22 mouse cellular contexts compared by ENCODE assay signal in genomic region chr5:73197796-73198195, GRCm38 (mm10). TPM values are rescaled to one million over a fixed set of nuclear protein-coding genes. Genes with fewer than 3 reads are reported as not detected.
DNase-seq lines count a peak whose midpoint lies in the region; ATAC-seq and TF ChIP-seq lines count a peak whose summit lies in the region.
"Had no signal": no experiment of that assay in that cellular context is flagged by ENCODE, and none has a peak within 500 bp of the region (broad histone marks: within the 10 kb centered on the region; RNA-seq: fewer than 3 reads in every experiment).

No protein-coding gene starts in this region.

- TF ChIP-seq CTCF in liver, postnatal 0 days (IDR thresholded peaks at IDR 0.05; ENCODE audit: low read depth), result no peak
- TF ChIP-seq CTCF in small intestine, adult 2 months (IDR thresholded peaks at IDR 0.05; ENCODE audit: extremely low read depth, insufficient read length, insufficient replicate concordance, low read depth, low read length), result no peak

- DNase-seq in liver, postnatal 0 days, result no peak
- DNase-seq in liver, result no peak
- peak; percentile 59 for DNase-seq in induced T-regulatory cell, adult 2 months (ENCODE audit: low read depth)
- no peak for DNase-seq in forebrain, embryonic 10.5 days (ENCODE audit: extremely low spot score, low spot score)
- no peak for DNase-seq in right cerebral cortex, adult 2 months (ENCODE audit: low spot score in 2 of 2)
- DNase-seq: adrenal gland, postnatal 10 days; adrenal gland, postnatal 36 days; cerebellum, adult 18-20 months; cerebellum, adult 9-10 months; cerebellum, postnatal 14 days; forebrain, postnatal 0 days; gastrocnemius, postnatal 25 days; heart, adult 2 months; heart, postnatal 14 days had no signal

- TF ChIP-seq POLR2A in small intestine, adult 2 months (IDR thresholded peaks at IDR 0.05; ENCODE audit: low read depth, low read length), result no peak

- peak; percentile 33; the same call in 1 of the 2 replicates for TF ChIP-seq EP300 in liver, postnatal 0 days (IDR thresholded peaks at IDR 0.05; ENCODE audit: low read depth)

- no peaks in the 10 kb centered on the region for H3K9me3 ChIP-seq in liver, postnatal 0 days (ENCODE audit: low read length)
- 0 out of 2 replicates have a peak, but pooled peaks cover 3% of the 10 kb centered on the region for H3K9me3 ChIP-seq in forebrain, embryonic 10.5 days
- H3K9me3 ChIP-seq: heart, embryonic 10.5 days; heart, embryonic 13.5 days; hindbrain, embryonic 15.5 days had no signal

- H3K4me3 ChIP-seq in liver, postnatal 0 days (ENCODE audit: low read depth, low read length), result no peak overlapping the region
- H3K4me3 ChIP-seq in small intestine, adult 2 months (ENCODE audit: low read depth, low read length), result no peak overlapping the region
- no peak overlapping the region for H3K4me3 ChIP-seq in forebrain, embryonic 10.5 days
- H3K4me3 ChIP-seq: heart, adult 2 months; heart, embryonic 10.5 days; heart, embryonic 13.5 days; hindbrain, embryonic 12.5 days; hindbrain, embryonic 15.5 days had no signal

- H3K36me3 ChIP-seq in liver, postnatal 0 days (replicated peaks; ENCODE audit: insufficient read depth, low read length), result peaks cover 9% of the 10 kb centered on the region
- 0 out of 2 replicates have a peak, but pooled peaks cover 3% of the 10 kb centered on the region for H3K36me3 ChIP-seq in small intestine, adult 2 months (ENCODE audit: control insufficient read depth, insufficient read depth, low read length)
- H3K36me3 ChIP-seq in forebrain, embryonic 10.5 days (replicated peaks), result peaks cover 27% of the 10 kb centered on the region

- no peak overlapping the region for H3K9ac ChIP-seq in liver, postnatal 0 days (replicated peaks)
- H3K9ac ChIP-seq: forebrain, postnatal 0 days; heart, embryonic 13.5 days; hindbrain, embryonic 12.5 days; hindbrain, embryonic 15.5 days had no signal

- H3K27me3 ChIP-seq in liver, postnatal 0 days (ENCODE audit: insufficient read depth, low read length), result no peaks in the 10 kb centered on the region
- H3K27me3 ChIP-seq in small intestine, adult 2 months (ENCODE audit: control insufficient read depth, insufficient read depth, low read length), result no peaks in the 10 kb centered on the region
- H3K27me3 ChIP-seq in forebrain, embryonic 10.5 days (ENCODE audit: poor library complexity, severe bottlenecking), result no peaks in the 10 kb centered on the region
- H3K27me3 ChIP-seq: heart, embryonic 13.5 days; hindbrain, embryonic 12.5 days; hindbrain, embryonic 15.5 days; Patski had no signal

- H3K27ac ChIP-seq in liver, postnatal 0 days (ENCODE audit: low read depth), result no peak overlapping the region
- peak overlapping the region; percentile 9; the same call in 1 of the 2 replicates for H3K27ac ChIP-seq in small intestine, adult 2 months (ENCODE audit: insufficient read depth, low read depth, low read length)
- H3K27ac ChIP-seq in forebrain, embryonic 10.5 days, result no peak overlapping the region
- H3K27ac ChIP-seq: heart, adult 2 months; heart, embryonic 10.5 days; heart, embryonic 13.5 days; hindbrain, embryonic 12.5 days; hindbrain, embryonic 15.5 days had no signal

- ATAC-seq in liver, postnatal 0 days, result no peak
- ATAC-seq: CD4-positive, CD25-positive, alpha-beta regulatory T cell, adult 4 months; forebrain, embryonic 14.5 days; forebrain, postnatal 0 days; Patski had no signal

- H3K4me2 ChIP-seq in liver, postnatal 0 days (ENCODE audit: low read depth, low read length), result no peak overlapping the region
- H3K4me2 ChIP-seq: heart, embryonic 13.5 days; hindbrain, embryonic 12.5 days; hindbrain, embryonic 15.5 days had no signal

- H3K4me1 ChIP-seq in liver, postnatal 0 days (ENCODE audit: insufficient read depth), result peaks cover 24% of the 10 kb centered on the region
- peaks cover 13% of the 10 kb centered on the region; the same call in 1 of the 2 replicates for H3K4me1 ChIP-seq in small intestine, adult 2 months (ENCODE audit: control insufficient read depth, insufficient read depth, insufficient read length, low read length)
- H3K4me1 ChIP-seq in forebrain, embryonic 10.5 days, result peaks cover 12% of the 10 kb centered on the region
- H3K4me1 ChIP-seq: hindbrain, embryonic 12.5 days; hindbrain, embryonic 15.5 days had no signal

- 69% methylated on average over 7 of the region's 7 CpGs for WGBS in liver, postnatal 0 days (ENCODE audit: insufficient replicate concordance)
- WGBS in small intestine, adult 2 months, result 20% methylated on average over 7 of the region's 7 CpGs
- 94% methylated on average over 7 of the region's 7 CpGs for WGBS in forebrain, embryonic 10.5 days

RNA-seq across cellular contexts. Expression of gene Fryl, which starts 58.6 kb away (rescaled TPM):
- polyA plus RNA-seq in liver, postnatal 0 days (2015; fragmentation: Nextera tagmentation; extraction: Ambion mirVana), result 22.8 and 25.8 TPM in 2 replicates
- polyA plus RNA-seq in small intestine, adult 2 months (2012; rRNA removed), result 44.6 and 104 TPM in 2 replicates
- polyA plus RNA-seq in forebrain, embryonic 10.5 days (2016; fragmentation: Nextera tagmentation; extraction: Ambion mirVana), result 22.5 and 28.0 TPM in 2 replicates
